Mouse (Mus musculus) olfactory bulb, adult 2 months (tissue): ENCODE data around the gene Pnkp.

ENCODE experiments used
- CTCF ChIP-seq: fragments of 200-500 bp; IDR thresholded peaks from 2 replicates; pipeline ENCODE4 v1.5.1; 2012; ENCODE audit warnings: low read depth, mild to moderate bottlenecking, low read length, moderate library complexity; ENCODE audit not compliant: insufficient read depth
- POLR2A ChIP-seq: fragments of 200-500 bp; IDR thresholded peaks from 2 replicates; pipeline ENCODE4 v1.6.1; 2012; ENCODE audit warnings: mild to moderate bottlenecking, low read depth, low read length, moderate library complexity; ENCODE audit not compliant: insufficient read depth

GRCm38 (mm10) chr7:44823409-44823808 lies 33.5 kb upstream of the Pnkp start:
- TF ChIP-seq CTCF (no peak), POLR2A (no peak)
